Mouse (Mus musculus) cerebellum, postnatal 36 days (tissue): ENCODE measurements around the gene Il12rb1.
A peak's percentile ranks its signal among the peaks of the same experiment; 100 is the strongest.
"Not testable (repeated sequence)": the region's sequence is repeated elsewhere in the genome, so short reads cannot be mapped to it uniquely, and the experiment has no call there.

Source experiments
- DNase-seq, 2 experiments: peaks; one replicate each; pipeline ENCODE4 v3.0.0; 2021 to 2022; ENCODE audit warnings: mixed read lengths in 2 of 2

Gene Il12rb1

DNA sequence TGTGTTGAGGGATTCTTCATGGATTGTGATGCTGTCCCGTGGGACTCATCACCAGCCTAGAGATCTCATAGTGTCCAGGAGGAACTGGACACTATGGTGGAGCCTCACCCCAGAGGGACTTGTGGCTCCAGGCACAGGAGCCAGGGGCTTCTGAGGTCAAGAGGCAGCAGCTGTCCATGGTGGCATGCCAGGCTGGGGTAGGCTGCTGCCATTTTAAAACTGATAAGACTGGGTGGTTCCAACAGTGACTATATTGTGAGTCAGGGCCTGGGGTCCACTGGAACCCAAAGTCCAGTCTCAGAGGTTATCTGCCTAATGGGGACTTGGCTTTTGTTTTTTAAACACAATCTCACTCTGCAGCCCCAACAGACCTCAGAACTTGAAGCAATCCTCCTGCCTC is 6.4 kb upstream of the Il12rb1 start:
- no peak for DNase-seq

GRCm38 (mm10) chr8:70802786-70803510 is 5.3 kb upstream of the Il12rb1 start:
- DNase-seq: no peak

DNA sequence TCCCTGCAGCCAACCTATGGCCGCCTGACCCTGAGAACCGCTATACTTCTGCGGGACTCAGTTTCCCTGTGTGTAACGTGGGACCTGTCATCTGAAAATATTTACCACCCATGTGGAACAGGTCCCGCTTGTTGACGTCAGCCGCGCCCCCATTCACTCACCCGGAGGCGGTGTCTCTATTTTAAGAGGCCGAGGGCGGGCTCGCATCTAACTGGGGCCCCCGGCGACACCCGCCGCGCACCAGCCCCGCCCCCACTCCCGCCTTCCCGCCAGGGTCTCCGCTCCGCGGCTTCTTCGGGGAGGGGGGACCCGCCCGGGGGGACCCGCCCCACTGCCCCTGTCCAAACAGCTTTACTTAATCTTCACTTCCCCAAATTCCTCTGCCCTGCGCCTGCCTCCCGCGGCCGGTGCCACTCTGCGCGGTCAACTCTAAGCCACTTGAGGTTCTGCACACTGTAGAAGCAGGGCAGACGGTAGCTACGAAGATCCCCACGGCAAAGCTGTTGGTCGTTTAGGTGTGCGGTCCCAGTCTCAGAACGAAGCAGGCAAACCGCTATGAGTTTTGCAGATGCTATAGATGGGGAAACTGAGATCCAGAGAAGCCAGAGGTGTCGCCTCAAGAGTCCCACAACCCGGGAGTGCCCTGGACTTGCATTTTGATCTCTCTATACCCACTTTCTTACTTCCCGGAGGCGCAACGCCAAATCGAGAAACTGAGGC is 4.3 kb upstream of the Il12rb1 start:
- no peak for DNase-seq

- peak; percentile 54 to 76 for DNase-seq
These were observed 3.6 kb upstream of the Il12rb1 start, which contains the start of gene Mast3 for GRCm38 (mm10) chr8:70804481-70805206. Gene Mast3 (minus strand): TSS chr8:70805054.

DNA sequence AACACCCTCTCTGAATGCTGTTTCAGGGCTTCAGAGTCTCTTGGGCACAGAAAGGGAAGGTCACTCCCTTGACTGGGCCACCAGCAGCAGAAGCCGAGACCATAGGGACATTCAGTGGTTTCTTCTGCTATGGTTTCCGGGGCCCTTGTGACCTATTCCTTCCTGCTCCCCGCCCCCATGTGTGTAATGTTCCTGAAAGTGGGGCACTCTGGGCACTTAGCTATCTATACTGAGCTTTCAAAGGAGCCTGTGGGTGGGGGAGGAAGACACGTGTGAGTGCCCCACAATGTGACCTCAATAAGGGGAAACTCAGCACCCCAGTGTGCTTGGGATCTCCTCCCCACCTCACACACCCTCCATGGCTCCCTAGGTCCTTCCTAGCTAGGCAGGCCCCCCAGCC is 1.7 kb upstream of the Il12rb1 start:
- DNase-seq: no peak

DNA sequence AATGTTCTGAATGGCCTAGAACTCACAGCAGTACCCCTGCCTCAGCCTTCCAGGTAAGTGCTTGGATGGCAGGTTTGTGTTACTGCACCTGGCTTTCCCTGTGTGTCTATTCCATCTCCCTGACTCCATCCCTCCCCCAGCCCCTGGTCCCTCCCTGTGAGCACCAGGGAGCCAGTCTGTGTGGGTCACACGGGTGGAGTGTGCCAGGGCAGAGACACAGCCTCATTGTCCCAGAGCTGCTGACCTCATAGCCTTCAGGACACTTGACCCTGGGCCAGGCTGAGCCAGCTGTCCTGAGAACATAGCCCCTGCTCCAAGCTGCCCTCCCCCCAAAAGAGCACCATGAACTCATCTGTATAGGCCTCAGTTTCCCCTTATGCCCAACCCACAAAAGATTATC is 945 bp upstream of the Il12rb1 start:
- DNase-seq: no peak

DNA sequence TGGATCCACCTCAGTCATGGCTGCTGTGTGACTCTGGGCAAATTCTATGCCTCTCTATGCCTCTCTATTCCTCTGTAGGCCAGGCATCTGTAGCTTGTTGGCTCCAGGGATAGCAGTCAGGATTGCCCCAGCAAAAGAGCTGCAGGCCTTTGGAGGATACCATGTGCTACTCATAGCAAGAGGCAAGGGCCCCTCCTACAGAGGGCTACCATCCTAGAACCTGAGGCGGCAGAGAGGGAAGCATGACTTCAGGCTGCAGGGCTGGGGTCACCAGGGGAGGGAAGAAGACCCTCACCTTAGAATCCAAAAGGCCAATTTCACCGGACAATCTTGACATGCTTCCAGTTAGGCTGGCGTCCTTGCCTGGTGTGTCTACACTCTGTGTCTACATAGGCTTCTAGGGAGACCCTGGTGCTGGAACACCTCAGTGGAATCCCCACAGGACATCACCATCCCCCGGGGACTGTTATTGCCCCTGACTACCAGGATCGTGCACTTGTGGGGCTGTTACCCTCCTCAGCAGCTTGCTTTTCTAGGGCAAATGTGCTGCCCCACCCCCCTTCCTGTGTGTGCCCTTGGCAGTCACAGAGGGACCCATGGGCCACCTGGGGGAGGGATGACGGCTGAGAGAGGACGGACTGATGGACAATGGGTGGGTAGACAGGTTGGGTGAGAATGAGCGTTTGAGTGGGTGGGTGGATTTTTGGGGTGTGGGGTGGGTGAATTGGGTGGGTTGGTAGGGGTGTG is 879 bp downstream of the Il12rb1 start:
- no peak for DNase-seq

- DNase-seq: no peak
These were observed 2.9 kb downstream of the Il12rb1 start for GRCm38 (mm10) chr8:70810962-70811680.

DNA sequence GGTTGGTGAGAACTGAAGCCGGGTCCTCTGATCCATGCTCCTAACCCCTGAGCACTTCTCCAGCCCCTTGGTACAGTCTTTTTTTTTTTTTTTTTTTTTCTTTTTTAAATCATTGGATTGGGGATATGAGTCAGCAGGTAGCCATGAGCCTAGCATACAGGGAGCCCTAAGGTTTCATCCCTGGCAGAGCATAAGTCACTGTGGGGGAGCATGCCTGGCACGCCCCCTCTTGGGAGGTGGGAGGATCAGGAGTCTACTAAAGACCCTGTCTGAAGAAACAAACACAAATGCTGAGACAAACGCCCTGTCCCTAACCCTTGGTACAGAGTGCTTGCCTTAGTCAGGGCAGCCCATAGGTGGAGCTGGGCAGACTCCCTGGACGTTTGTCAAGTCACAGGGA is 3.8 kb downstream of the Il12rb1 start:
- DNase-seq: no peak

- no peak for DNase-seq
These were observed 4.6 kb downstream of the Il12rb1 start for GRCm38 (mm10) chr8:70812885-70813284.

- no peak for DNase-seq
These were observed 8.4 kb downstream of the Il12rb1 start for GRCm38 (mm10) chr8:70816679-70817078.

DNA sequence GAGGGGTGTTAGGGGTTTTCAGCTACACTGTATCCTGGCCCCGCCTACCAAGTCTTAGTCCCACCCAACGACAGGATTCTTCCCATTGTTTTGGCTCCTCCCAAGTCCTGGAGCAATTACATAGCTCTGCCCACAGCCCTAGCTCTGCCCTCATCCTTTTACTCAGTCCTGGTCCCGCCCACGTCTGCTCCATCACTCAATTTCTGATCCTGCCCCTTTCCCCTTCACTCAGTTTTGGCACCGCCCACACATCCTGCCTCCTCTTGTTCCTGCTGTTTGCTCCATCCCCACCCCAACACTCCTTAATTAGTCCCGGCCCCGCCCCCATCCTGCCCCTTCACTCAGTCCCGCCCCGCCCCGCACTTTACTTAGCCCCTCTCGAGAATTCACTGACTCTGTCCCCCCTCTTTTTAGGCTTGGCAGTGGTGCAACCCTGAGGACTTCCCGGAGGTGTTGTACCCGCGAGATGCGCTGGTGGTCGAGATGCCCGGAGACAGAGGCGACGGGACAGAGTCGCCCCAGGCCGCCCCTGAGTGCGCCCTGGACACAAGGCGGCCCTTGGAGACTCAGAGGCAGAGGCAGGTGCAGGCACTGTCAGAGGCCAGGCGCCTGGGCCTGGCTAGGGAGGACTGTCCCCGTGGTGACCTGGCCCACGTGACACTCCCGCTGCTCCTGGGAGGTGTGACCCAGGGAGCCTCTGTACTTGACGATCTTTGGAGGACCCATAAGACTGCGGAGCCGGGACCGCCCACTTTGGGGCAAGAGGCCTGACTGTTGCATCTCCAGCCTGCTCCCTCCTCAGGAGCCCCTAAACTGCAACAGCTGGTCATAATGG is 12.1 kb downstream of the Il12rb1 start:
- DNase-seq: no peak

DNA sequence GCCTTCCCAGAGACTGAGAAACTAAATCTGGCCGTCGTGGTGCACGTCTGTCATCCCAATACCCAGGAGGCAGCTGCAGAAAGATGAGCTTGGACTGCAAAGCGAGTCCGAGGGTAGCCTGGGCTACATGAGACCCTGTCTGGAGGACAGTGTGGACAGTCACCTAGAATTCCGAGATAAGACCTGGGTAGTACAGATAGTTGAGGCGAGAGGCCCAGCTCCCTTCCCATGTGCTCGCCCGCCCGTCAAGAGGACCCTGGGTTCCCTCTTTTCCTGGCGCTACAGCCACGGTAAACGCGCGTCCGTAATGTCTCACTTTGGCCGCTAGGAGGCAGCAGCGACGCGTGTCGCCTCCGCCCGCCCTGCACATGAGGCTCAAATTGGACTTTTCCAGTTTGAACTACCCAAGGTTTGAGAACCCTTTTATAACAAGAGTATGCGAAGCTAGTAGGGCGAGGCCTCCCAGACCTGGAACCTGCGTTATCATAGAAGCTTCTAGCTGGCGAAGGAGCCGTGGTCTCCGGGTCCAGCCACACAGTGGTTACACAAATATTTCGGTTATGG is 13.2 kb downstream of the Il12rb1 start:
- peak; percentile 65 to 68 for DNase-seq

- no peak for DNase-seq
These were observed 13.7 kb downstream of the Il12rb1 start for GRCm38 (mm10) chr8:70821992-70822391.

- not testable (repeated sequence) for DNase-seq
These were observed 14.3 kb downstream of the Il12rb1 start for GRCm38 (mm10) chr8:70822594-70822993.

DNA sequence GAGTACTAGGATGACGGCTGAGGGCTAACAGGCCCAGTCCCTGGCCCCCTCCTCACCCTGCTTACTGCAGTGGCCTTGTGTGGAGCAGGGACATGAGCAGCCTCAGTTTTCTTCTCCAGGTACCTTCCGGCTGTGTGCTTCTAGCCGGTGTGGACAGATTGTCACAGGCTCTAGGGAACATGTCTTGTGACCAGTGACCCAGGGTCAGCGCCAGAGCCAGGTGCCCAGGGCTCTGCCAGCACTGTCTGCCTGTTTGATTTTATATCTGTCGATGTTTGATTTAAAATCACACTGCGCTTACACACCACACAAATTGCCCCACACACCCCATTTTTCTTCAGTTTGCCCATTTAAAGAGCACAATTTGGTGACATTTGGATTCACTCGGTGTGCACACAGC is 15.6 kb downstream of the Il12rb1 start:
- DNase-seq: no peak

DNA sequence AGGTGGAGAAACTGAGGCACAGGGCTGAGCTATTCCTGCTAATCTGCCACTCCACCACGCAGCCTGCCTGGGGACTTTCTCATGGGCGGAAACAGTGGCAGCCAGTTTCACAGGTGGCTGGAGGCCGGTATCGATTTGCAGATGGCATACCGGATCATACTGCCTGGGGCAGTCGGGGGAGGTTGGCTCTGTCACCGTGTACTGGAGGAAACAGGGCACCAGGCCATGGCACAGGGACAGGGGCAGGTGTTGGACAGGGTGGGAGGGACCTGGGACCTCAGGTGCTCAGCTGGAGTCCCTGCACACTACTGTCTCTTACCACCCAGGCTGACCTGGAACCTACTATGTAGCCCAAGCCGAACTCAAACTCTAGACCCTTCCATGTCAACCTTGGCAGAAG is 17.6 kb downstream of the Il12rb1 start:
- DNase-seq: no peak

- no peak for DNase-seq
These were observed 18.8 kb downstream of the Il12rb1 start for GRCm38 (mm10) chr8:70827010-70827409.

DNA sequence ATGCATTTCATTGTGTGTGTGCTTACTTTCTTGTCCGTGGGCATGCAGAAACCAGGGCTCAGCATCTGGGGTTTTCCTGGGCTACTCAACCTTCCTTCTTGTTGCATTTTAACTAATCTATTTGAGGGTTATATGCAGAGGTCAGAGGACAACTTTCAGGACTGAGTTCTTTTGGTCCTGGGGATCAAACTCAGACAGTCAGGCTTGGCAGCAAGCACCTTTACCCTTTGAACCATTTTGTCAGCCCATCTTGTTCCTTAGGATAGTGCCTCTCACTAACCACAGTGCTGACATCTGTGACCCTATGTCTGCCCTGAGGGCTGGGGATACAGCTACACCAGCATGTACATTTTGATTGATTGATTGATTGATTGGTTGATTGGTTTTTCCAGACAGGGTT is 19.5 kb downstream of the Il12rb1 start:
- no peak for DNase-seq

DNA sequence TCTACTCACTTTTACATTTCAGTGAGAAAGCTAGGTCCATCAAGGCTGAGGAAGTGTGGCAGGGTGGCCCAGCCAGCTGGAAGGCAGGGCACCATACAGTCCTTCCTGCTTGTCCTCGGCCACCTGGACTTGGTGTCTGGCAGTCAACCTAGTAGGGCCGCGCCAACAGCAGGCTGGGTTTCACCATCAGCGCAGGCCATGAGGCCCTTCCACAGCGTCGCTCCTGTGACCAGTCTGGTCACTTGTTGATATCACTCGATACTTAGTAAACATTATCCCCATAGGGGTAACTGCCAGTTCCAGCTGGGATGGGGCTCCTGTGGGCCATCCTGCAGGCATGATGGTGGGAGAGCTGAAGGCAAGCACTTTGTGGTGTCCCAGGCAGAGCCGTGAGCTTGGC is 23.3 kb downstream of the Il12rb1 start:
- DNase-seq: no peak

DNA sequence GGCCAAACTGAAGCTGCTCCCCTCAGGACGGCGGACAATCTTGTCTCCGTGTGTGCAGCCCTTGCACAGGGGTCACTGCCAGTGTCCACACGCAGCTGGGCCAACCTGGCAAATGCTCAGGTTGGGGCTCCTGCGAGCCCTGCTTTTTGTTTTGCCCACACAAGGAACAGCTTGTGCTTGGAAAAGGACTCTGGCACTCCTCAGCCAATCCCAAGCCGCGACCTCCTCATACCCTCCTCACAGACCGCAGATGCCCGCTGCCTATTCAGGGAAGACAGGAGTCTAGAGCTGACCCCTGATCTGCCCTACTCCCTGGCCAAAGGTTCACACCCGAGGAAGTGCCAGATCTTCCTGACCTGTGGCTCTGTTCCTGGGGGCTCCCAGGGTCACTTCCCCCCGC is 24.1 kb downstream of the Il12rb1 start:
- DNase-seq: no peak
